Mouse (Mus musculus) thymus, adult 2 months (tissue): ENCODE measurements around the gene Fgf15.

Experiments
- CTCF ChIP-seq: fragments of 200-500 bp; IDR thresholded peaks from 2 replicates; pipeline ENCODE4 v1.5.1; 2012; ENCODE audit warnings: mild to moderate bottlenecking, control low read depth, low read length, moderate library complexity, borderline replicate concordance; ENCODE audit not compliant: control insufficient read depth, poor library complexity, insufficient read depth; ENCODE audit errors: extremely low read depth
- POLR2A ChIP-seq: fragments of 200-500 bp; IDR thresholded peaks from 2 replicates; pipeline ENCODE4 v1.6.1; 2012; ENCODE audit warnings: mild to moderate bottlenecking, low read length, control low read depth, moderate library complexity; ENCODE audit not compliant: control insufficient read depth, poor library complexity, insufficient read depth; ENCODE audit errors: extremely low read depth

DNA sequence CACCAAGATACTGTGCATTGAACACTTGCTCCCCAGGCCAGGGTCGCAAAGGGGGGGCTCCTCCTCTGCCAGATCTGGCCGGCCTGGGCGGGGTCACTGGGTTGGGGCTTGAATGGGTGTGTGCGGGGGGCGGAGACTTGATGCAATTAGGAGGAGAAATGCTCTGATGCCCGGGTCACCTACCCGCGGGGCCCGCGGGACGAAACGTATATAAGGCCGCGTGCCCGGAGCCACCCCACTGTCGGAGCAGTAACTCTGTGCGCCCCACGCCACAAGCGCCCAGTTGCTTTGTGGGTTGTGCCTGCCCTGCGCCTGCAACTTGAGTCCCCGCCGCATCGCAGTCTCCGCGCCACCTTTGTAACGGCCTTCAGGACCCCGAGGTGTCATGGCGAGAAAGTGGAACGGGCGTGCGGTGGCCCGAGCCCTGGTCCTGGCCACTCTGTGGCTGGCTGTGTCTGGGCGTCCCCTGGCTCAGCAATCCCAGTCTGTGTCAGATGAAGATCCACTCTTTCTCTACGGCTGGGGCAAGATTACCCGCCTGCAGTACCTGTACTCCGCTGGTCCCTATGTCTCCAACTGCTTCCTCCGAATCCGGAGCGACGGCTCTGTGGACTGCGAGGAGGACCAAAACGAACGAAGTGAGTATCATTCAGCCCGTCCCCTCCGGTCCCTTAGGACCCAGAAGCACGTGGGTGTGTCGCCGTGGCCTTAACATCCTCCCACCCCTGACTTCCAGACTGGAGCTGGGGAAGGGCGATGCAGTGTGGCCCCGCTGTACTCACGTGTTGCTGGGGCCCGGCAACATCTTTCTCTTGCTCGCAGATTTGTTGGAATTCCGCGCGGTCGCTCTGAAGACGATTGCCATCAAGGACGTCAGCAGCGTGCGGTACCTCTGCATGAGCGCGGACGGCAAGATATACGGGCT lies at the start of gene Fgf15:
- TF ChIP-seq CTCF (no peak), POLR2A (no peak)
